Mouse (Mus musculus): ENCODE measurements around the gene Col25a1.

- no peak for TF ChIP-seq CTCF (IDR thresholded peaks at IDR 0.05; ENCODE audit: low read depth, low read length)
- TF ChIP-seq POLR2A (IDR thresholded peaks at IDR 0.05; ENCODE audit: borderline replicate concordance, low read depth, low read length), result no peak
Observed at GRCm38 (mm10) chr3:130328909-130329308, 197.6 kb downstream of the Col25a1 start.
